Mouse (Mus musculus): ENCODE measurements around the gene Crhr2.

Crhr2 gene

DNA sequence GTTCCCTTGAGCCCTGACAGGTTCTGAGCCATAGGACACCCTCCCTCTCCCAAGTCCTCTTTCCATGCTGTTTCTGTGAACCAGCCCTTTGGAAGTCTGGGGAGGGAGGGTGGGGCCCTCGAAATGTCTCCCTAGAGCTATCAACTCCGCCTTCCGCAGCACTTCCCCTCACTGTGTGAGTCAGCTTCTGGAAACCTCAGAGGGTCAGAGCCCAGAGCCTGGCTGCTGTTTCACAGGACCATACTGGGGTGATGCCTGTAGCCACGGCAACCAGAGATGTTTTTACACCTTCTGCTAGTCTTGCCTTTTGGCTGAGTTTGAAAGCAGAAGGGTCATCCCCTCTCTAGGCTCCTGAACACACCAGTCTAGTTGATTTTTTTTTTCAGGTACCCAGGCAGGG, 9.8 kb downstream of the Crhr2 start:
- no peak for DNase-seq (ENCODE audit: low read depth, low spot score)

DNA sequence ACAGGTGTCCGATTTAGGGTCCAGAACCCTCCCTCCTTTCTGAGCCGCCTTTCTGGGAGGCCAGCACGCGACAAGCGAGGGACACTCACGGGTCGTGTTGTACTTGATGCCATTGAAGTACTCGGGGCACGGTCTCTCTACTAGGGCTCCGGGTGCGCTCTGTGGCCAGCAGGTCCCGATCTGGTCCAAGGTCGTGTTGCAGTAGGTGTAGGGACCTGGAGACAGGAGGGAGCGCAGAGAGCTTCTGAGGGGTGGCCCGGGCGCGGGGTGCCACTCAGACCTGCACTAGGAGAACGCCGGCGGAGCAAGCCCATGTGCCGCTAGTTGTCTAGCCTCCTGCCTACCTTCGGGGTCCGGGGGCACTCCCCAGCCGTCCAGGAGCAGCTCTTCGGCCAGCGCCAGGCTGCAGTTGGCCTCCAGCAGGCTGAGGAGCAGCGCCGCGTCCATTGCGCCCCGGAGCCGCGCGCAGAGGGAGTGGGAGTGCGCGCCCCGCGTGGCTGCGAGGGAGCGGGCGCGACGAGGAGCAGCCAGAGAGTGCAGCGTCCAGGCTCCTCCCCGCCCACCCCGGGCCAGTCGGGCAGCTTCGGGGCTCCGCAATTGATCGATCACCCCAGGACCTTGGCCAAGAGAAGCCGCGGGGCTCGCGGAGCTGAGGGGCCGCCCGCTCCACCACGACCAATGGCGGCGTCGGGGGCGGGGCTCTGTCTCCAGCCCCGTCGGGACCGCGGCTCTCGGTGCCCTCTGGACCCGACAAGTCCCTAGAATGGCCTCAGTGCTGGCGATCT, 15.3 kb downstream of the Crhr2 start:
- DNase-seq (ENCODE audit: low read depth, low spot score), result no peak

DNA sequence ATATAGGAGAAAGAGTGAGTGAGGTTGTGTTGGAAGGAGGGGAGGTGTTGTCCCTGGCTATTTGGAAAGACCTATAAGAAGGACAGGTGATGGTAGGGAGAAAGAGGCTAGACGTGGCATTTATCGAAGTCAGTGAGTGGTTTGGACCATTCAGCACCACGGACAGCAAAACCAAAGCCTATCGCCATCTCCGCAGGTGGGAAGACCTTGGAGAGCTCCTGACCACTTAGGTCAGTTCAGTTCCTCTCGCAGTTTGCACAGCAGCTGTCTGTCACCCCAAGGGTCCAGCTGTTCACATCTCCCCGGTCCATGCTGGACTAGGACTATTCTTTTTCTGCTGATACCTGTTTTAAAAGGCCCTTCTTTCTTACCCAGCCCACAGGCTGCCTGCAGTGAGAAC, 24.5 kb downstream of the Crhr2 start:
- peak; percentile 87 for DNase-seq (ENCODE audit: low read depth, low spot score)

DNA sequence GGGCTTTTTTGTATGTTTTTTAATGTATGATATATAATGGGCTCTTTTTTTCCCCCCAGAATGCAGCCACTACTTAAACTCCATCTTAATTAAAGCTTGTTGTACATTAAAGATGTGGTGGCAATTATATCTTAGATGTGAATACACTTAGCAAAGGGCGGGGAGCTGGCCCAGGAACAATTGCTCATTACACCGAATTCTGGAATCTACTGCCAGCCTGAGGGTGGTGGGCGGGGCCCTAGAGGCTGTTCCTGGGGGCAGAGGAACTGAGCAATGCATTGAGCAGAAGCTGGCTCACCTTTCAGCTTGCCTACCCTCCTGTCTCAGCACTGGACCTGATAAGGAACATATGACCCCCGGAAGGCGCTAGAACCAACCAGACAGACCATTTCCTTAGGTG, 34.2 kb downstream of the Crhr2 start:
- DNase-seq (ENCODE audit: low read depth, low spot score), result no peak

DNA sequence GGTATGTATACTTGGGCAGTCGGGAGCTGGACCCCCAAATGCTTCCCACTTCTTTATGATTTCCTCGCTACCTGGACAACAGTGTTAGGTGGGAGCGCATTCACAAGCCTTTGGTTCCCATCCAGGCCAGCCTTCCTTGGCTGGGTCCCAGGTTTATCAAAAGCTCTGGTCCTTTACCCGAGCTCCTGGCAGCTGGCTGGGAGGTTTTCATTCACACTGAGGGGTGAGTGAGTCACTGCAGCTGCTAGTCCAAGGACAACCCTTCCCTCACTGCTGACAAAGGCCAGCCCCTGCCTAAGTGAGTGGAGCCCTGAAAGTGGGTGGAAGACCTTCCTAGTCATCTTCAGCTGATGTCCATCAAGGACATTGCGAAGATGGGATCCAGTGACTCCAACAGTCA, 34.8 kb downstream of the Crhr2 start:
- DNase-seq (ENCODE audit: low read depth, low spot score), result no peak

DNA sequence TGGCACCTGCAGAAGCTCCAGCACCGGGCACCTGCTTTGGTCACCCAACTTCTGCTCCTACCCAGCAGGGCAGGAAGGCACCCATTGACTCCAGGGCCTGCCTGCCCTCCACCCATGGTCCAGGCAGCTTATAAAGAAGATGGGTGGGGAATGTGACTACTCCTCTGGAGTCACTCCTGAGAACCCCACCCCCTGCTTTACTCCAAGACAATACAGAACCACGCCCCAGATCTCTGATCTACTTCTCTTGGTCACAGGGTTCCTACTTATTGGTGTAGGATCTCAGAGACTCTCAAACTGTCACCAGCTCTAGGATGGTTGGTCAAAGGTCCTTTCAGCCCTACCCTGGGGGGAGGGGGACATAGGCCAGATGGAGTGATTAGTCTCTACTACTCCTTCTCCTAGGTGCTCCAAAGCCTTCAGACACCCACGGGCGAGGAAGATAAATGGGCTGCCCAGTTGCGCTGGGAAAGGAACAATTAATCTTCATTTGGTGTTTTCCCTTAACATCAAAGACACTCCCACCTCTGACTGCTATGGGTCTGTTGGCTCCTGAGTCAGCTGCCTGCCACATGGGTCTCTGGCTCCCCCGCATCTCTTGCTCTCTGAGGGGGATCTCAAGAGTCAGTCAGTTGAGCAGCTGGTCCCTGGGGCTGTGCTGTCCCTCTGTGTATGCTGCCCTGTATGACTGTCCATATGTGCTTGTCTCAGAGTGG, 39.2 kb downstream of the Crhr2 start:
- no peak for DNase-seq (ENCODE audit: low read depth, low spot score)

DNA sequence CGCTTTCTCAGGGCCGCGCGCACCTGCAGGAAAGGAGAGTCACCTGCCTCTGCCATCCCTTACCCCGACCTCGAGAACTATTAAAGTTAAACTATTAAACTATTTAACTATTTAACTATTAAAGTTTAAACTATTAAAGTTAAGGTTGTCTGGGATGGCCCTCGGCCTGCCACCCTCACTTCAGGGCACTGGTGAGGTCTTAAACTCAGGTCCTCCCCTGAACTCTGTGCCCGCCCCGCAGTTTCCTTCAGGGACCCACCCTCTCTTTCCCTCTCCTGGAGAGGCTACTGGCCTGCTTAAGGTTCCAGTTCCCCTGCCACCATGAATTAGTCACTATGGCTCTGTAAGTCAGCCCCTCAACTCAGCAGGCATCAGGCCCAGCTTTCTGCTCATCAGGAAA, 41.4 kb downstream of the Crhr2 start:
- DNase-seq (ENCODE audit: low read depth, low spot score), result no peak

DNA sequence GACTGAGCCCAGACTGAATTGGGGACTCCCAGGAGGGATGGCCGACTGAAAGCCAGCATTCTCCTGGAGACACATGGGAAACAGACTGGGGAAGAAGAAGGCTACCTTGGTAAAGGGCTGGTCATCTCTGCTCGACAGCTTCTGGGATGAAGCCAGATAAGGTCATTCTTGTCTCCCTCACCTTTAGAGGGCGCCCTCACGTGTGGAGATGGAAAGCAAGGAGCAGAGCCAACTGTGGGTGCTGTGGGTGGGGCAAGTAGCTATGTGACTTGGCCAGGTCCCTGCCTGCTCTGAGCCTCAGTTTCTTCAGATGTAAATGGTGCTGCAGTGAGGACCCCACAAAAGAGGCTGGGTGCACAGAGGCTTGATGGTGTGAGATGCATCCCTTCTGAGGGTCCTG, 42.2 kb downstream of the Crhr2 start:
- no peak for DNase-seq (ENCODE audit: low read depth, low spot score)

DNA sequence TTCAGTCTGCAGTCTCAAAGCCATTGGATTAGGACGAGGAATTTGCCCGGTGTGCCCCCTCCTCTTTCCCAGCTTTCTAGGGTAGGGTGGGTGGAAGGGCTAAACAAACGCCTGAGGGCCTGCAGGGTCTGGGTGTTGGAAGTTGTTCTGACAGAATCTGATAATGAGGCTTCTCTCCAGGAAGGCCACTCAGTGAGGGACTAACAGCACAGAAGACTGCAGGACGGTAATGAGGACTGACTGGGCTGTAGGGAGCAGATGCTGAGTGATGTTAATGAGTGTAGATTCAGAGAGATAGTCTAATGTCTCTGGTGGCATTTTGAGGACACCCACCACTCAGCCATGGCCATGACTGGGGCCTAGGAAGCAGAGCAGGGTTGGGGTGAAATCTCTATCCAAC, 45.5 kb downstream of the Crhr2 start:
- DNase-seq (ENCODE audit: low read depth, low spot score), result no peak

DNA sequence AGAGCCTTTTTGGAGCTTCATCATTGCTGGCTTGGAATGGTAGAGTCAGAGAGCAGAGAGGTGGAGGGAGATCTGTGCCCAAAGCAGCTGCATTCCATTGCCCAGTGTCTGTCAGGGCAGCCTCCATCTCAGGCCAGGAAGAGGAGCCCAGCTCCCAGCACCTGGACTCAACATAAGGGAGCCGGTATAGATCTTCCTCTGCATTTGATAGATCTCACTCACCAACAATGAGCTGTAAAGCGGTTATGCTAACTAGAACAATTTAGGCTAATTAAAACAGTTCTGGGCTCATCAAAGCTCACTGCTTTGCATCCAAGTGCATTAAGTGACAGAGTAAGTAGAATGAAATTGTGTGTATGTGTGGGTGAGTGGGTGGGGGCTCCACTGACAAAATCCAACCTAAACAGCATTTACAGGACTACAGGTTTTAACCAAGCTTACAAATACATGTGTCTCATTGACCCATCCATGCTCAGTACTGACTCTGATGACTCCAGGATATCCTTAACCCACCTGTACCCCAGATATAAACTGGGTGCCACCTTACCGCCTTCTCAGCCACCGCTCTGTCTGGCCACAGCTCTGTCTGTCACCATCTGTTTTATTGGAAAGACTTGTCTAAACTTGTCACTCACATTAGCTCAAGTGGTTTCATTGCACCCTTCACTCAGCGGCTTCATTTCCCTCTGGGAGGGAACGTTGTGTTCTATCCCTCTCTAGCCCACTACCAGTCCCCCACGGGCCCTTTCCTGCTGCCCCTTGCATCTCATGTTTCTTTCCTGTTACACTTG, 50.4 kb downstream of the Crhr2 start:
- no peak for DNase-seq (ENCODE audit: low read depth, low spot score)

DNA sequence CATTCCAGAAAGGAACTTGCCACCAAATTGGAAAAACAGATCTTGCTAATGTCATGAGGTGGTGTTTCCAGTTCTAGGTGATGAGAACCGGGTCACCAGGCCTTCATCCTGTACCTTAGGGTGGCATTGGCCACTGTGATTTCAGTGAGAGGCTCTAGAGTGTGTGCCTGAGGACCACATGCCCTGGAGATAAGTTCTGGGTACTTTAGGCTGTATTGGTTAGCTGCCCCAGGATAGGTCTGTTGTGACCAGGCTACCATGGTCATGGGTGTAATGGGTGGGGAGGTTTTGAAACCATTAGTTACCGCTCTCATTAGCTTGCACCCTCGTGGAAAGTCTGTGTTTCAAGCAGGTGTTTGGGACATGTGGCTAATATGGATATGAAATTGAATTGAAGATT, 51.4 kb downstream of the Crhr2 start:
- no peak for DNase-seq (ENCODE audit: low read depth, low spot score)

DNA sequence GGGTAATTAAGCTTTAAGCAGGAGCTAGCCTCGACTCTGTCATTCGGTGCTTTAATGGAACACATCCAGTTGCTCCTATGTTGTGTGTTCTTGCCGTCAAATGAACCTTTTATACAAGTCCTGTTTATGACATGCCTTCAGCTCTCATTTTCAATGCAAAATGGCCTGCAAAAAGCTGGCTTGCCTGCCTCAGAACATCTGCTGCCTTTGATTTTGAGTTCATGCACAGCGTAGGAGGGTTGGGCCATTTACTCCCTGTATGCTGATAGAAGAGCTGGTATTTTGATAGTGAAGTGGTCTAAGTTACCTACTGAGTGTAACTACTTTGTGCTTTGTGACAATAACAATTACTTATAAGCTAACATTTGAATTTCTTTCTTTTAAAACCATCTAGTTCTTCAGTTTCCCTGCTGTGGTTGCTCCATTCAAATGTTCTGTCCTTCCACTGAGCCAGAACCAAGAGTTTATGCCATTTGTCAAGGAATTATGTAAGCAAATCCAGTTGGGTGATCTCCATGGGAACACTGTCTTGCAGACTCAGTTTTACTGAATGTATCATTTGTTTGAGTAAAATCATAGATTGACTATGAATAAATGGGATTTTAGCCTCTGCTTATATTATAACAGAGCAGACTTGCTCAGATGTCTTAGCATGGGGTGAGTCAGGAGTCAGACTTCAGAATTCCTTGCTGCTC, 56.1 kb downstream of the Crhr2 start:
- DNase-seq (ENCODE audit: low read depth, low spot score), result no peak

DNA sequence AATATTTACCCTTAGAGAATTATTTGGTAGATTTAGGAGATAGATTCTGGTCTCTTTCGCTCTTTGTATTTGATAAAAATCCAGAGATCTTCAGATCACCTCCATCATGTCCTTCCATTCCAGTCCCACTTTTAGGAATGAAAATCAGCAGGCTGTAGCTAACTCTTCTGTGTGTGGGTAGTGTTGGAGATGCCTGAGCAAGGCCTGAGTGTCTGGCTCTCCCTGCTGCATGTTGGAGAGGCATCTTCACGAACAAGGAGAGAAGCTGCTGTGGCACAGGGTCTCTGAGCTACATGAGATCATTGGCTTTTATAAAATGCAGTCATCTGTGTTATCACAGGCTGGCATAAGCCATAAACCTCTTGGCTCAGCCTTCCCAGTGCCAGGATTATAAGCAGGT, 66.9 kb downstream of the Crhr2 start:
- DNase-seq (ENCODE audit: low read depth, low spot score), result no peak

DNA sequence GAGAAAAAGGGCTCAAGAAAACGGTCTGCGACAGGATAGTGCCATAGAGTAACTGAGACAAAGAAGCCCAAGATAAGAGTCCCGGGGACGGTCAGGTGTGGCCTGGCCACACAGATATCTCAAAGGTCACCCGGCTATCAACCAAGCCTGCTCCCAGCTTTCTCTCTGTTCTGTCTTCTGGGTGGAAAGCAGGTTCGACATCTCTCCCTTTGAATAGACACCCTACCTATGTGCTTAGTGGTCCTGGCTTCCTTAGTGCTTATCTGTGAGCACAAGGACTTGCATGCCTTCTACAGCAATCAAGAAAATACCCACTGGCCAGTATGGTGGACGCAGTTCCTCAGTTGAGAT, 68.4 kb downstream of the Crhr2 start:
- DNase-seq (ENCODE audit: low read depth, low spot score), result no peak

DNA sequence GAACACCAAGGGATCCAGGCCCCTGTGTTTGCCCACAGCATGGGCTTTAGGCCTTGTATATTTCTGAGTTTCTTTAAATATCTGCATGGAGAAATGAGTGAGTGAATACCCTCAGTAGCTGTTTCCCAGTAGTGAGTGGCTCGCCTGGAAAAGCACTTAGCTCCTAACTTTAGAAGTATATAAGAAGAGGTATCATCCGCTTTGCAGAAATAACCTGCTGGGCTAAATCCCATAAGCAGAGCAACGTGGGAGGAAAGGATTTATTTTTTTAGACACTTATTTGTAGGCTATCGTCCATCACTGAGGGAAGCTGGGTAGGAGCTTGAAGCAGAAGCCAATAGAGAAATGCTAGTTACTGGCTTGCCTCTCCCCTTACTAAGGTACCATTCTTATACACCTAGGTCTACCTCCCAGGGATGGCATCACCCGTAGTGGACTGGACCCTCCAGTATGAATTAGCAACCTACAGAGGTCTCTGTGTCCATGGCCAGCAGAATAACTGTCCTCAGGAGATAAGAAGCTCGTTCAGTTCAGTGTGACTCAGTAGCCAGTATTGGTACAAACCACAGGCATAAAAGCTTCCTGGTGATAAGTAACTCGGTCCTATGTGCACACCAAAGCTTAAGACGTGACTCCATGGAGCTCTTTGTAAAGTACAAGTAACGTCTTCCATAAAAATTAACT, 68.9 kb downstream of the Crhr2 start:
- no peak for DNase-seq (ENCODE audit: low read depth, low spot score)

DNA sequence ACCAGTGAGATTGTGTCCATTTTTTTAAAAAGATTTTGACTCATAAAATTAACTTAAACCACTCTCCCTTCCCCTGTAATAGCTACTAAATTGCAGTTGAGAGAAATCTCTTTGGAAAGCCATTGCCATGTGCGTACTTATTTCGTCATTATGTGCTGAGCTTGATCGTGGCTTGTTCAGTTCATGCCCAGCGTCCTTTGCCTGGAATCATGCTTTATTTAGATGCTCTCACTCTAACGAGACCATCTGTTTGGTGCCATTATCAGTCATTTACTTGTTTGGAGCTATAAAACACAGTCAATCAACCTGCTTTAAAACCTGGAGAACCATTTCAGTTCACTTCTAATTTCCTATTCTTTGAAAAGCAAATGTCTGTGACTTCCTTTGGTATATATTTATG, 70.6 kb downstream of the Crhr2 start:
- no peak for DNase-seq (ENCODE audit: low read depth, low spot score)

DNA sequence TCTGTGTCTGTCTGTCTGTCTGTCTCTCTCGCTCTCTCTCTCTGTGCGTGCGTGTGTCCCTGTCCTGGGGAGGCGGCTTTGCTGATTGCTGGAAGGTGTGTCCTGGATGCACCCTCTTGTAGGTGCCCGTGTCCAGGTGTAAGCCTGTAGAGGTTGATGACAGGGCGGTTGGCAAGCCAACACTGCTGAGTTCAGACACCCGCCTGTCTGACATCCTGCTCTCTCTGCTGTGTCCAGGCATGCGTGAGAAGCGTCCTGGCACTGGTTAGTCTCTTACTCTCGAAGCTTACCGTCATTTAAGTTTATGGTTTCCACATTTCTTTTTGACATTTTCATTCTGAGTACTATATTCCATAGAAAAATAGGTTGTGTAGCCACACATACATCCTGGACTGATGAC, 71.5 kb downstream of the Crhr2 start:
- no peak for DNase-seq (ENCODE audit: low read depth, low spot score)

DNA sequence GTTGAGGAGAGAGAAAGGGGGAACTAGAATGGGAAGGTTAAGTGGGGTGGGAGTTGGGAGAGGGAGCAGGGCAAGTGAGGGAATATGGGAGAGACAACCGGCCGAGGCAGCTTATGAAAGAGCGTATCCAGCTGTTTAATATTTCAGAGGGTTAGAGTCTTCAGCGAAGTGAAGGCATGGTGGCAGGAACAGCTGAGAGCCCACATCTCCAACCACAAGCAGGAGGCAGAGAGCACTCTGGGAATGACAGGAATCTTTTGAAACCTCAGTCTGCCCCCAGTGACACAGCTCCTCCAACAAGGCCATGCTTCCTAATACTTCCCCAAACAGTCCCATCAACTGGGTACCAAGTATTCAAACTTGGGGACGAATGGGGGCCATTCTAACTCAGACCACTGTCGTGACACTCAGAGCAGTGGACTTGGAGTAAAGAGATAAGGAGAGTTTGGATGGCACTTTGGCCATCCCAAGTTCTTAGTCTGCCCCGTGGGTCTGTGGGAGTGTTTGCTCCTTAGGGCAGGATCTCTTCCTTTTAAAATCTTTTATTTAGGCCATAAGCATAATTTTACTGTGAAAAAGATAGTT, 72.5 kb downstream of the Crhr2 start:
- no peak for DNase-seq (ENCODE audit: low read depth, low spot score)

DNA sequence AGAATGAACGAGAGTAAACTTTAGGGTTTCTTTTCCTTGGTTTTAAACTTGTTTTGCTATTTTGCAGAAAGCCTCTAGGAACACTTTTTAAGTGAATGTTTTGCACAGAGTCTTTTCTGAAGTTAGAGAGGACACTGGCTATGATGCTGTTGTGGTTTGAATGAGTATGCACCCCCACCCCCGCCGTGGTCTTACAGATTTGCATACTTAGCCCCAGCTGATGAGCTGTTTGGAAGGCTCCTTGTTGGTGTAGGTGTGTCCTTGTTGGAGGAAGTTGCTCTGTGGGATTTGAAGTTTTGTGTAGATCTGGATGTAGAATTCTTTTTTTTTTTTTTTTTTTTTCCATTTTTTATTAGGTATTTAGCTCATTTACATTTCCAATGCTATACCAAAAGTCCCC, 75.4 kb downstream of the Crhr2 start:
- DNase-seq (ENCODE audit: low read depth, low spot score), result no peak

DNA sequence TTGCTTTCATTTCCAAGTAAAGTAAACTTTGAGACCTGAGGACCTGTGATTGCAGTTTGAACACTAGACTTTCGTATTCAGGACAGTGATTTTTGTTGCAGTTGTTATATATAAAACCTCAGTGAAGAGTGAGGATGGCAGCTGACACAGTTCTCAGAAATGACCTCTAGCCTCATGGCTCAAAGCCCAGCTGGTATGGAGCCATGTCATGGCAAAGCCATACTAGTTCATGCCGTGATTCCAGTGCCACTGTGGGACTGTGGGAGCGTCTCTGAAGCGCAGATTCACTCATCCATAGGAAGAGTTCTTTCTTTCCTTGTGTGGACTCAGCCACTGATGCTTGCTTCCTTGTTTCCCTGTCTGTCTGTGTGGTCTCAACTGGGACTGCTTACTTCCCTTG, 78.3 kb downstream of the Crhr2 start:
- no peak for DNase-seq (ENCODE audit: low read depth, low spot score)

DNA sequence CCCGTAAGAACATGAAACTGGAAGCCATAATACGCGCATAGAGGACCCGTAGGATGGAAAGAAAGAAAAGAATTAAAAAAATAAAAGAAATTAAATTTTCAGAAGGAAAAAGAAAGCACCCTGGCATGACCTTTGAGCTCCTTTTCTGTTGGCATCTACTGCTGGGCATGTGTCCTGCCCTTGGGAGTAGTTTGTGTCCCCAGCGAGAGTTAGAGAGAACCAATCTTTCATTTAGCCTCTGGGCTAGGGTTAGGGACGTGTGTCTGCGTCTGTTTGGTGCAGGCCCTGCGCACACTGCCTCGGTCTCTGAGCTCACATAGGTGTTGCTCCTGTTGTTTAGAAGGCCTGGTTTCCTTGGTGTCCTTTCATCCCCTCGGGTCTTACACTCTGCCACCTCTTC, 83.6 kb downstream of the Crhr2 start:
- no peak for DNase-seq (ENCODE audit: low read depth, low spot score)

All from forelimb bud, embryonic 11.5 days (tissue).